Mouse (Mus musculus): ENCODE measurements at regions not wholly inside any gene's neighbourhood (a gene's known extent, or its start where the extent isn't known, plus 50 kb on each side); places are given as distances from the start of the nearest gene placed in this dataset.

- intact Hi-C loops (cut with DNase I): no loop called here
- peak; percentile 24 for DNase-seq
Measured at GRCm38 (mm10) chr11:90802569-90803363, 114.6 kb upstream of the Tom1l1 start.

DNA sequence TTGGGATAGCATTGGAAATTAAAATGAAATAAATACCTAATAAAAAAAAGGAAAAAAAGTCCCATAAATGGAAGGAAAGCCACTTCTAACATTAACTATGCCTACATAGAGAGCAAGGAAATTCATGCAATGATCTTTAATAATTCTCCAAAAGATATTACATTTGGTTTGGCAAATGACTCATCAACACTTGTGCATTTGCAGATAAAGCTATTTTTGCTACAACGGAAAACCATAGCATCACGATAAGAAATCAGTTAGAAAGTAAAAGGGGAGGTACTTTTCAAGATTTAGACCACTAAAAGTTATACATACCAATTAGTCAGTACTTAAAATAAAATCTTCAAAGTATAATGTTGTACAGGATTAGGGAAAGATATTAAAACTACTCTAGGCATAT, 109.4 kb upstream of the Tom1l1 start:
- intact Hi-C loops (cut with DNase I): no loop called here
- no peak for DNase-seq

DNA sequence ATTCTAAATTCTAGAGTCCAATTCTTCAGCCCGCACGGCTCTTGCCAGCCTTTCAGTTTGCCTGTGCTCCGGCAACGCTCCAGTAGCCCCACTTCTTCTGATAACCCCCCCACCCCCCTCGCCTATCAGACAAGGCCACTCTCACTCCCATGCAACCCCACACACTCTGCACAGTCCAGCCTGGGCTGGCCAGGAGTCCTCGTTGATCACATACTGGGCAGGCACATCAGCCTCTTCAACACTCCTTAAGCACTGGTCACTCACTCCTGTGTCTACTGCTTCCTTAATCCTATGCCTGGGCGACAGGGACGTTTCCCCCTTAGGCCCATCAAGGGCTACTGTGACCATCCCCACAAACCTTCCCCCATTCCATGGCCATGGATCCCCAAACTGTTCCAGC, 95.4 kb upstream of the Tom1l1 start:
- intact Hi-C loops (cut with DNase I): no loop called here

DNA sequence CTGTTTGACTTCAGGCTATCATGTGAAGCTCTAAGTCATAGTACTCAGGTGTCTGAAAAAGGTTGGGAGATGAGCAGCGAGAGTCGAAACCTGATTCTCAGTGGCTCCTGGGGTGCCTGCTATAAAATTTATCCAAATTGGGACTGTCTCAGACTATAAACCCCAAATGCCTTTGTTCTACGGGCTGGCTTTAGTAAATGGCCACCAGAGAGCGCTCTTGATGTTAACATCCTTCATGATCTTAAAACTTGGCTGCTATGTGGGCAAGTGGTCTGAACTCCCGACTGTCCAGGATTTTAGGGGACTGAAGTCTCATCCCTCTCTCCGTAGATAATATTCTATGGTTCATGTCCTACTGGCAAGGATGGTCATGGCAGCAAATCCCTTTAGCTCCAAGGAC, 94.8 kb upstream of the Tom1l1 start:
- peak; percentile 44 for DNase-seq

More for the DNA sequence above, 95.4 kb upstream of the Tom1l1 start:
- no peak for DNase-seq

DNA sequence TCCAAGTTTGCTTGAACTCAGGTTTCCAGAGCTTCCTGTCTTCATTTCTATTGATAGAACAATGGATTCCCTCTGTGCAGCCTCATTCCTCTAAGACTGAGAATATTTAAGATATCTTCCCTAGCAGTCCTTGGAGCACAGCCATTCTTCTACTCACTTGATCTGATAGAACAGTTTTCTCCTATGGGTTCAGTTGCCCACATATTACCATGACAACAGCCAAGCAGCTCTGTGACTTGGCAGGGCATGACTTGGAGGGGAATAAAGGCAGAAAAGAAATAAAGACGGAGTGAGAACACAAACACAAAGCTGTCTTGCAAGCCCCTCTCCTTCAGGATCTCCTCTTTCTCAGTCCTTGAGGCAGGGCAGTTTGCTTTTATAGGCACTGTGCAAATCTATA, 87.6 kb upstream of the Tom1l1 start:
- intact Hi-C loops (cut with DNase I): no loop called here
- peak; percentile 9 for DNase-seq

More for the DNA sequence above, 94.8 kb upstream of the Tom1l1 start:
- intact Hi-C loops (cut with DNase I): no loop called here

DNA sequence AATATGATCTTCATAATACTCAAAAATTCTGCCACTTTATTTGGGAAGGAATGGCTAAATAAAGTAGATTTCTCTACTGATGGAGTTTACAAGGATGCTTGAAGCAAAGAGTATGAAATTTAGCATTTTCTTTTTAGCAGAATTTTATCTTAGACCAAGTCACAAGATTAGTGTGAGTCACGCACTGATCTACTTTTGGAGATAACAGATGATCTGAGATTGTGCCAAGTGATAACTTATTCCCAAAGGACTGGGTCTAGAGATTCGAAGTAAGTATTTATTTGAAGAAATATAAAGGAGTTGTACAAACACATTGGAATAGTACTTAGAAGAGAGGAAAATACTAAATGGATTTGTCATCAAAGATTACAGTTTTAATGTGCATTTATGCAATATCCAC, 67.8 kb upstream of the Tom1l1 start:
- DNase-seq: no peak
- intact Hi-C loops (cut with DNase I): no loop called here

GRCm38 (mm10) chr11:90748448-90748847, 60.3 kb upstream of the Tom1l1 start:
- DNase-seq: no peak
- intact Hi-C loops (cut with DNase I): no loop called here

DNA sequence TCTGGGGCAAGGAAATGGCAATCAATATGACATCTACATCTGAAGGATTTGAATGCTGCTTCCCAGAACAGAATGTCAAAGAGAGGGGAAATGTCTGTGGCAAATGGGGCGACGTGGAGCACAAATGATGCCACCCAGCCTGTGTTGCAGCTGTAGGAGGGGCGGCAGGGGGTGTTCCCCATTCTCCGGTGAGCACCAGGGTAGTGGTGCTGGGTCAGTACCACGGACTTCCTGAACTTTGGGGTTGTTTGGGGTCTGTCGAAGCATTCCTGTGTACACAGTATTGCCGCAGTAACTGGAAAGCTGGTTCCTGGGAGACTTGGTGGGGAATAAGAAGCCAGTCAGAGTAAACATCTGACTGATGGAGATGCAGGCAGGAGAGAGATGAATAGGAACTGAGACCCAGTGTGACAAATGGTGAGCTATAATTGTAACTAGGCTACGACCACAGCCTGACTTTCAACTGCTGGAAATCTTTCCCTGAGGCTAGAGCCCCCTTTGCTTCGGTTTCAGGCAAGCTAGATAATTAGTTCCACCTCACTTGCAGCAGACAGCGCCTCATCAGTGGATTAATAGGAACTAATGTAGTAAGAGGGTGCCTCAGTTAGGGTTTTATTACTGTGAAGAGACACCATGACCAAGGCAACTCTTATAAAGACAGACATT, 53.9 kb upstream of the Tom1l1 start:
- intact Hi-C loops (cut with DNase I): no loop called here
- DNase-seq: peak; percentile 2

DNA sequence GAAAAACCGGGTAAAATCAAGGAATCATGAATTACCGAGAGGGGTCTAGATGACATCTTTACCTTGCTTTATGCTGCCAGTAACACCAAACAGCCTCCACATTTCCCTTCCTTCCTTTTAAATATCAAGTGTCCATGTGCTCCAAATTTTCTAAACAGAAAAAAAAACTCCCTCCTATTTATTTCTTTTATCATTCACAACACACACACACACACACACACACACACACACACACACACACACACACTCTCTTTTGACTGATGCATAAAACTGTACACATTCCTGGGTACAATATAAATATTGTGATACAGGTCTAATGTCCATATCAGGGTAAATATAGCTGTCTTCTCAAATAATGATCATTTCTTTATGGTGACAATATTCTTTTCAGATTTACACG, 51.3 kb upstream of the Tom1l1 start:
- intact Hi-C loops (cut with DNase I): no loop called here
- no peak for DNase-seq

- intact Hi-C loops (cut with DNase I): no loop called here
Measured at GRCm38 (mm10) chr11:90738741-90739140, 50.6 kb upstream of the Tom1l1 start.

More at GRCm38 (mm10) chr11:90738741-90739140, 50.6 kb upstream of the Tom1l1 start:
- no peak for DNase-seq

Data from left cerebral cortex, postnatal 4 days (tissue).